Mouse (Mus musculus): ENCODE results near the gene 1700029F12Rik.
A peak's percentile ranks its signal among the peaks of the same experiment; 100 is the strongest.

The 1700029F12Rik gene

DNA sequence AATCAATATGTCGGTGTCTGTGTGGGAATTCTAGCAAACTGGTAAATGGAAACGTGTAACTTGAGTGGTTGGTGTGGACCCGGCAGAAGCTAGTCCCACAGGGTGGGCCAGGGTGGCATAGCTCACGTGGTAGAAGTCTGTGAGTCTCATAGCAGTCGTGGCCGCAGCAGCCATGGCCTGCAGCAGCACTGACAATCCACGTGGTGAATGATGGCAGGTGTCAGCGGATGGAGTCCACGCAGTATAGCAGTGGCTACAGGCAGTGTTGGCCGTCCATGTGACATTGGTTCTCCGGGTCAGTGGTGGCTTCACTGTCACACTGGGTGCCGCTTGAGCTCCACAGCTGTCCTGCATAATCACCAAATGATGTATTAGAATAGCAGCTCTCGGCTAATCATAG is 4.1 kb downstream of the 1700029F12Rik start:
- no peak for DNase-seq (ENCODE audit: low read depth, low spot score)

DNA sequence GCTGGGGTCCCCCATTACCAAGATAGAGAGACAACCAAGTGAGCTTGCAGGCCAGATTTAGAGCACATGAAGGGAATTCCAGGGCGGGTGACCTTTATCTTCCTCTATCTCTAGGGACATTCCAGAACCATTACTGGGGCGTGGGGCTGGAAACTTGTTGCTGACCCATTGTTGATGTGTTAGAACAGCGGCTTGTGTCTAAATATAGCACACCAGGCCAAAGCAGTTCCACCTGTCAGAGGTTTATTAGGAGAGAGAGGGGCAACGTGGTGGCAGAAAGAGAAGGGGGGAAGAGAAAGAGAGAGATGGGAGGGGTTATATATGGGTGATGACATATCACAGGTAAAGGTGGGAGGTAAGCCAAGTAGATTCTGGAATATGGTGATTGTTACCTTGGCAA is 12.3 kb downstream of the 1700029F12Rik start:
- DNase-seq (ENCODE audit: low read depth, low spot score) = no peak

DNA sequence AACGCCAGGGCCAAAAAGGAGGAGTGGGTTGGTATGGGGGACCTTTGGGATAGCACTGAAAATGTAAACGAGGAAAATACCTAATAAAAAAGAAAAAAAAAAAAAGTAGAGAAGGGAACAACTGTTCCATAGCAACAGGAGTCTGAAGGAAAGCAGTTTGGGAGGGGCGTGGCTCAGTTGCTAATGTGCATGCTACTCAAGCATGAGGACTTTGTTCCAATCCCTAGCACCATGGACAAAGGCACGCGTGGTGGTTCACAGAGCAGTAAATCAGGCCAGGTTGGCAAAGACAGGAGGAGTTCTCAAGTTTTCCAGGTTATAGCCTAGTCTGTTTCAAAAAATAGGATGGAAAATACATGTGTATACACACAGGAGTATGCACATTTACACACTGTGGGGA is 14.0 kb downstream of the 1700029F12Rik start:
- DNase-seq (ENCODE audit: low read depth, low spot score) = no peak

DNA sequence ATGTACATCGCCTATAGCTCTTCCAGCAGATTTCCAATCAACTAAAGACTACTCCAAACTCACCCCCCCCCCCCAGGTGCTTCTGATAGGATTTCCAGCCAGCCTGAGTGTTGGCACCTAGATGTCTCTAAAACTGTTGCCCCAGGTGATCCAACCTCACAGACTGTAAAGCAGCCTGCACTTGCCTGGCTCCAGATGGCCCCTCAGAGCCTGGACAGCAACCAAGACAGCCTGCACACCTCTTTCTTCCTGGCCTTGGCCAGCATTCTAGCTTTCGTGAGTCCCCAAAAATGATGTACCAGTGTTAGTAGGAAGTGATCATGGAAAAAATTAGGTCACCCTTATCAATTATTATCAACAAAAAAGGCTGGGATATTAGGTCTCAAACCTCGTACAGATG is 16.5 kb downstream of the 1700029F12Rik start:
- no peak for DNase-seq (ENCODE audit: low read depth, low spot score)

DNA sequence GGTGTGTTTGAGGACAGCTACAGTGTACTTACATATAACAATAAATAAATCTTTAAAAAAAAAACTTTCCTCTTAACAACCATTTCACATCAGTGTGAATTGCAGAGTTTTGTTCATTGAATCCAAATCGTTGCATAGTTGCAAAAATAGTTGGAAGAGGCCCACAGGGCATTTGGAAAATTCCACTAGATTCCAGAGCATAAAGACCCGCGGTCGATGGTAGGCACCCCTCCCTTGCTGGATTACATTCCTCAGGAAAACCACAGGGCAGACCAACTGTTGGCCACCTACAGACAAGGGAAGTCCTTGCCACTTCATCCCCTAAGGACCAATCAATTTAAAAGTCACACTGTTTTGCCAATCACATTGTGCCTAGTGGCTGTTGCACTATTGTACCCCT is 19.8 kb downstream of the 1700029F12Rik start:
- no peak for DNase-seq (ENCODE audit: low read depth, low spot score)

DNA sequence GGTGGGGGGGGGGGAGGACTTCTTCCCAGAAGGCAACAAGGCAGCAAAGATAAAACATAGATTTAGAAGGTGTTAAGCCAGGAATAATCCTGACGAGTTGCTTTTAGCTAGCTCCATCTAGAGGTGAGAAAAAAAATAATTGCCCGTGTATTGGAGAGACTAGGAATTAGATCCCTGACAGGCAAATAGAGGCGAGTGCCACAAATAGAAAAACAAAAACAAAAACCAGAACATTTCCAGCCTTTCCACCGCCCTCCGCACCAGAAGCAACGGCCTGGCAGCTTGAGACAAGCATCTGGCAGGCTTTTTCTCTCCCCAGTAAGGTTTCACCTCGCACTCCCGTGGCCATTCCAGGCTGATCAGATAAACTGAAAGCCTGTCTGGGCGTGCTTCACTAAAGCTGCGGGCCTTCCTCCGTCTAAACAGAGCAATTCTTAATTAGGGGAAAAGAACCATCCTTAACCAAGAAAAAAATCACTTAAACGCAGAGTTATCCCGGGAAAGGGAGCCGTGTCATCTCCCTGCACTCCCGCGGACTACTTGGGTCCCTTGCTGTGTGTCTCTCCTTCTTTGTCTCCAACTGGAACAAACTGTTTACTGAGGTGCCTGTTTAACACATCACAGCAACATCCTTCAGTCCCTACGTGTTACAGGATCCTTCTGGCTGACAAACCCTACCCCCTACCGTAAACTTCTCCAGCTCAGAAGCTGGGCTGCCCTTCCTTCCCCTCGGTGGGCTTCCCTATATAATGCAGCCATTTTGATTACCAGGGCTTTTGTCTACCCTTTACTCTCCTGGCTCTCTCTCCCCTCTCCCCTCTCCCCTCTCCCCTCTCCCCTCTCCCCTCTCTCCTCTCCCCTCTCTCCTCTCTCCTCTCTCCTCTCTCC is 25.7 kb downstream of the 1700029F12Rik start:
- peak; percentile 67 for DNase-seq (ENCODE audit: low read depth, low spot score)

DNA sequence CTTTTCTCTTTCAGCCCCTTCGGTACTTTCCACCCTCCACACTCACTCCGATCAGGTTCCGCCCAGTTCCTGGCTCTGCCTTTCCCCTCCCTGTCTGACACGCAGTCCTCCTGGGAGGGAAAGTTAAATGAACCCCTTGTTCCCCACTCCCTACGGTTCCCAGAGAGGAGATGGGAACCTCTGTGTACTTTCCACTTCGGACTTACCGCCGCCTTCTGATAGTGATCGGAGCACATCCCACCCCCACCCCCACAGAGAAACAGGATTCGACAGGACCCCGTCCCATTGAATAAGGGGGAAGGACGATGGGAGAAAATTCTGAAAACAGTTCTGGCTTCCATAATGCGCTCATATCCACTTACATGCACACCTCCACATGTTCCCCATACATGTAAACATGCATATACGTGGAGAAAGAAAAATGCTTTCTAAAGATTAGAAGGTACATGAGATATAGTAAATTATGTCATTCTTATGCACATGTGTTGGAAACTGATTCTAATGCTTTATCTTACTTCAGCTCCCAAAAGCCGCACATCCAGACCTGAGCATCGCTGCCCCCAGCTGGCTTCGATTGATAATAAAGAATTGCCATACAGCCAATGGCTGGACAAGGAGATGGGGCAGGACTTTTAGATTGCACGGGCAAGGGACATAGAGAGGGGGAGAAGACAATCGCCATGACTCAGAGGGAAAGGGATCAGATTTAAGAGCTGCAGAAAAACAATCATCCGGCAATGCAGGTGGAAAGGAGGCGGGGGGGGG is 26.5 kb downstream of the 1700029F12Rik start:
- DNase-seq (ENCODE audit: low read depth, low spot score) = peak; percentile 39

DNA sequence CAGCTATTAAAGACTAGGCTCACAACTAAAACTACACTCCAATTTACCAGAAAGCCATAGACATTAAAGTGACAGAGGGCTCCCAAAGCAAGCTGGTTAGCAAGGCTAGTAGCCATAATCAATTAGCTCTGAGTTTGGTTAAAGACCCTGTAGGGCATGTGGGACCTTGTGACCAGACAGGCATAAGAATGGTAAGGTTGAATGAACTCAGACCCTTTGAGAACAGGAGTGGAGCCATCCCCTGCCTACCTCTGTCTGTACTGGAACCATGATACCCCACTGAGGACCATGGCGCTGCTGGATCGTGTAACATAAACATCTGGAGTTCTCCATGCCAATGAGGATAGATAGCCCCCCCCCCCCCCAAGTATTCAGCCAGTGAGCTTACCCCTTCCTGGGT is 27.4 kb downstream of the 1700029F12Rik start:
- no peak for DNase-seq (ENCODE audit: low read depth, low spot score)

DNA sequence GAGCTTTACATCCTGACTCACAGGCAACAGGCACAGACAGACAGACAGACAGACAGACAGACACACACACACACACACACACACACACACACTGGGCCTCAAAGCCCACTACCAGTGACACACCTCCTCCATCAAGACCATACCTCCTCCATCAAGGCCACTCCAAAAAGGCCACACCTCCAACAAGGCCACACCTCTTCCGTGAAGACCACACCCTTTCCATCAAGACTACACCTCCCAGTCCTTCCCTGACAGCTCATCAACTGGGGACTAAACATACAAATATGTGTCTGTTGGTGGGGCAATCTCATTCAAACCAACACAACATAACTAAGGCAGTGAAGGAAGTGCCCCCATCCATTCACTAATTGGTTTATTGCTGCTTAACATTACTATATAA is 37.1 kb downstream of the 1700029F12Rik start:
- DNase-seq (ENCODE audit: low read depth, low spot score) = no peak

DNA sequence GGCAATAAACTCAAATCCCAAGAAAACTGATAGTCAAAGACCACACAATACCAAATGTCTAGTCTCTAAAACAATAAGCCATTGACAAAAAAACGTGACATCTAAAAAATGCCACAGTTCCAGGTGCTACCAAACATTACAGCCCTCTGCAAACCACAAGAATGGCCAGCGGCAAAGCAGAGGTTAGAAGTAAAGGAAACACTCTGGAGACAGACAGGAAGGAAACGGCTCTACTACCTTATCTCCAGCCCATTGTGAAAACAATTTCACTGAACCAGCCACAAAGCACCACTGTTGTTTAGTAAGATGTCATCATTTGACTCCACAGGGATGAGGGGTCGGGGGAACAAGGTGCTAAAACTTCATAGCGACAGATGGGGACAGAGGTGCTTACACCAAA is 38.9 kb downstream of the 1700029F12Rik start:
- DNase-seq (ENCODE audit: low read depth, low spot score) = no peak

DNA sequence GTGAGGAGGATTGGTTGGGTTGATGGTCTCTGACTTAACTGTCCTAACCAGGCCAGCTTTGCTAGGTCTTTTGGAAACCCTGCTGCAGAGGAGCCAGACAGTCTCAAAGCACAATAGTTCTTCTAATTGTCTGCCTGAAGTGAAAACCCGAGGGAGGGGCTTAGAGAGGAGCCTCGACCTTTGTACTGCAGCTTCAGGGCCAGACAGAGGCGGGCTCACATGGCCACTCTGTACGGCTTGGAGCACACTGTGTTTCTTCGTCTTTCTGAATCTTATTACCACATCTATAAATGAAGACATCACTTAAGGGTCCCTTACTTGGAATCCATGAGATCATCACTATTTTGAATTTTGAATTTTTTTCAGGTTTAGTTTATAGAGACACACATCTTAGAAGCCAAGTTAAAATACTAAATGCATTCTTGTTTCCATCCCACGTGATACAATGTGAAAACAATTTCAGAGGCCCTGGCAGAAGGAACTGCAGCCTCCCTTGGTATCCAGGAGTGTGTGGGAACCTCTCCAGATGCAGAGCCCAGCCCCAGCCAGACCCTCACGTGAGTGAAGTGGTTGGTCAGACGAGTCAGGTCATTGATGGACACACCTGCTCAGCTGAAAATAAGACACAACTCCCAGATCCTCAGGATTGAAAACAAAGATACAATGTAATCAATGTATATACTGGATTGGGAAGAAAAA is 40.7 kb downstream of the 1700029F12Rik start:
- DNase-seq (ENCODE audit: low read depth, low spot score) = no peak

DNA sequence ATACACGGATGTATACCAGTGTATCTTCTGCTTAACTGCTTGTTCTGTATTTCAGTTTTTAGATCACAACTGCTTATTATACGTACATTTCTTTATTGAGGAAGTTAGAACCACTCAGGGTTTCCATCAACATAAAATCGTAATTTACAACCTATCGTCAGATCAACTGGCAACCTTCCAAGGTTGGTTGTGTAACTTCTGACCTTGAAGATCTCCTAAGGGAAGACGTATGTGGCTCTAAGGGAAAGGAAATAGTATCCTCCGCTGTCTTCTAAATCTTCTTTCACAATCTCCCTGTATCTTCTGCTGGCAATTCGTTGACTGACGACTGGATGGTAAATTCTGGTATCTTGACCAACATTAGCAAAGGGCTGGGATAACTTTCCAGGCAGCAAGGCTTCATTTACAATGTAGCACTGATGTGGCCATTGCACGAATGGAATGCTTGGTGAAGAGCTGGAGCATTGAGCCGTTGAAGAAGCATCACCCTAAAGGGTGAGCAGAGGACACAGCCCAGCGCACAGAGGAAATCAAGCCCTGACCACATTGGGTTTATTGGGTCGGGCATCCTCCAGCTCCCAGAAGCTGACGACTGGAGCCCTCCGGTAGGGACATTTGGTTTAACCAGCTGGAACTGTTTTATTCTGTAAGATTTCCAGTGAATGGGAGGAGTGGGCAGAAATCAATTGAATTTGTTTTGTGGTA is 43.4 kb downstream of the 1700029F12Rik start:
- no peak for DNase-seq (ENCODE audit: low read depth, low spot score)

DNA sequence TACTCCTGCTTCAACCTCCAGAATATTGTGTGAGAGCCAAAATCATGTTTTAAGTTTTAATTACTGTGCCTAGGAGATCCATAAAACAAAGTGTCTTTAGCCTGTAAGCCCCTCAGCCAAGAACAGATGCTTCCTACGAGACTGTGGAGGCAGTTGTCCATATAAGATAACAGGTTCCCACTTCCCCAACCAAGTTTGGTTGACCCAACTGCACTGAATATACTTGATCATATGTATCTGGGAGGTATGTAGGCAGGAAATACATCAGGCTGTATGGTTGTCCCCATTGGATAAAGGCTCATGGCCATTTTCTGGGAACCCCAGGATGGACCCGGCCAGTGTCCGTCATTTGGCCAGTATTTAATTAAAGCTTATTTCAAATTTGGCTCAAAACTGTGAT is 44.1 kb downstream of the 1700029F12Rik start:
- no peak for DNase-seq (ENCODE audit: low read depth, low spot score)

DNA sequence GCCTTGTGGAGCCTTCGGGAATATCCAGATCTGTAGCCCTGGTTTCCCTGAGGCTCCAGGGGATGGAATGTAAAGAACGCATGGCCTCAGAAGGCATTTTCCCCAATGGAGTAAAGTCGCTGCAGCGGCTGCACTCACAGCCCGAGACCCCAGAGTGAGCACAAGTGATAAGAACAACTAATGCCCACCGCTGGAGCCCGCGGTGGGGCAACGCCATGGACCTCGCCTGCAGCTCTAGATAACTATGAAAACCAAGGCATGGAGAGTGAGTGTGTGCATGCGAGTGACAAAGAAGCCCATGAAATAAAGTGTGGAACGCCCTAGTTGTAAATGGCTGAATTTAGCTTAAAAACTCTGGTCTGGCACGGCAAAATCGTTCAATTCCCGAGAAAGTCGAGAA is 45.0 kb downstream of the 1700029F12Rik start:
- DNase-seq (ENCODE audit: low read depth, low spot score) = no peak

DNA sequence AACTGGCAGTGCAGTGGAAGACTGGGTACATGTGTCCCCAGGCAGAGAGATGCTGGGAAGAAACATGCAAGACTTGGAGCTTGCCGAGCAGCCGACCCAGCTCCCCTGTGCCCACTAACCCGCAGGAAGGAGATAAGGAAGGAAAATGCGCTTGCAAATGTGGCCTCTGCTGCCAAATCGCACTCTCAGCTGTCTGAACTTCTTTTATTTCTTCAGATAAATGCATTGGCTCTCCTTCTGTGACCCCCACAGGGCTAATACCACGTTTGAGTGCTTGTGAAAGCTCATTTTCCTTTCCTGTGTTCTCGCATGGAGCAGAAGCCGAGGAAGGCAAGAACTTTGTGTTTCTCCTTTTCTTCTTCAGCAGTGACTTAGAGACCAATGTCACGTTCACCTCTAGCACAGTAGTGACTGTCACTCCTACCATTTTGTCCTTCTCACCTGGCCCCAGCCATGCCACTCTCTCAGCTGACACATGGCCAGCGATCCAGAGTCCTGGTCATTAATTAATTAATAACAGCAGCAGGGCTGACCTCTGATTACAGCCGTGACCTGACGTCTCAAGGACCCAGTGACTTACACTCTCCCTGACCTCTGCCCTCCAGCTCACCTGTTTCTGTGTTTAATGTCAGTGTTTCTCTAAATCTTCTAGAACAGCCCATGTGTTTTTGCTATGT is 48.4 kb downstream of the 1700029F12Rik start:
- DNase-seq (ENCODE audit: low read depth, low spot score) = no peak

DNA sequence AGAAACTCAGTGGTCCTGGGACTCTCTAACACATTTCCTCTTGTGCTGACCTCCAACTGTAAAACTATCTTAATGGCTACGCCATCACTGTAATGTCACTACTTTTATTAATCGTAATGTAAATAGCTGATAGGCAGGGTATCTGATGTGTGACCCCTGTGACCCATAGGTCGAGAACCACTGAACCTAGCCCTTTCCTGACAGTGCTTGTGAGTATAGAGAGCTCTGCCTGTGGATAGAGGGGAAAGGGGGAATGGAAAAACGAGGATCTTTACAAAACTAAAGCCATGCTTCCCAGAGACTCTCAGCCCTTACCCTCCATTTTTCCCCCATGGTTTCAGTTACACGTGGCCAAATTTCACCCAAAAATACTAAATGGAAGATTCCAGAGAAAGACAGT is 49.5 kb downstream of the 1700029F12Rik start:
- no peak for DNase-seq (ENCODE audit: low read depth, low spot score)

DNA sequence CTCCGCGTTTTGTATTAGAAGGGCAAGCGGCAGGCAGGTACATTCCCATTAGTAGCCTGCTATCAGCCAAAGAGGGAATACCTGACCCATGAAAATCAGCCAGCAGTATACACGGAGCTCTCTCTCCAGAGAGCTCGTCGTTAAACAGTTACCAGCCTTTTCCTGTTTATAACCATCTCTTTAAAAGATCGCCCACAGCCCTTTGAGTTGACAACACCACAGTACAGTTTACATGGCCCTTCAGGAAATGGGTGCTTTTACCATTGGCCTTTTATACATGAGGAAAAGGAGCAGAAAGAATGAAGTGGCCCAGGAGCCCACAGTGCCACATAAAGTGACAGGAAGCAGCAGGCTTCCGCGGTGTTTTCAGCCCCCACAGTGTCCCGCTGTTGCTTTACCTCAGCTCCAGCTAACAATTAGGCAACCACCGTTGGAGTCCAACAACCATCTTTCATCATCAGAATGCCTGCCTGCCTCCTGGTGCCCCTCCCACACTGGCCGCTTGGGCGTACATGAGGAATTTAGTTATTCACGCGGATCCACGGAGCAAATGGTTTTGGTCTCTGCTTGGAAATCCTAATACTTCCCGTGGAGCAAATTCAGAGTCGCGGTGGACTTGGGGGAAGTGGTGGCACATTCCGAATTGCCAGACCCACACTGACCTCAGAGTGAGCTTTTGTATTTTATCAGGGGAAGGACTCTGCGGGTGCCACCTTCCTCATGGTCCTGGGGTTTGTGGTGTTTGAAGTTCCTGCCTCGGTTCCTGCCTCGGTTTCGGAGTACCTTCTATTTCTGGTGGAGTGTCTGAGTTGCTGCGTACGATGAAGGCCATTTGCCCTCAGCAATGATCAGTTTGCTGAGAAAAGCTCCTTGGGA is 50.7 kb downstream of the 1700029F12Rik start:
- DNase-seq (ENCODE audit: low read depth, low spot score) = no peak

DNA sequence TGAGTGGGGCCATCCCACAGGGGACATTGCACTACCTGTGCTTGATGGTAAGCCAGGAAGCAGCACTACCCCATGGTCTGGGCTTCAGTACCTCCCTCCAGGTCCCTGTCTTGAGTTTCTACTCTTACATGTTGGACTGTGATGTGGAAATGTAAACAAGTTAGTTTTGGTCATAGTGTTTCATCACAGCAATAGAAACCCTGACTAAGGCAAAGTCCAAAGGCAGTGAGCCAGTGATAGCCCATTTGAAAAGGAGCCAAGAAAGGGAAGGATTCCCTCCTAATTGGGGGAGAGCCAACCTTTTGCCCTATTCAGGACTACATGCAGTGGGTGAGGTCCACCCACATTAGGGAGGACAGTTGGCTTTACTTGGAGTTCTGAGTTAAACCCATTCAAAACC is 53.6 kb downstream of the 1700029F12Rik start:
- DNase-seq (ENCODE audit: low read depth, low spot score) = no peak

DNA sequence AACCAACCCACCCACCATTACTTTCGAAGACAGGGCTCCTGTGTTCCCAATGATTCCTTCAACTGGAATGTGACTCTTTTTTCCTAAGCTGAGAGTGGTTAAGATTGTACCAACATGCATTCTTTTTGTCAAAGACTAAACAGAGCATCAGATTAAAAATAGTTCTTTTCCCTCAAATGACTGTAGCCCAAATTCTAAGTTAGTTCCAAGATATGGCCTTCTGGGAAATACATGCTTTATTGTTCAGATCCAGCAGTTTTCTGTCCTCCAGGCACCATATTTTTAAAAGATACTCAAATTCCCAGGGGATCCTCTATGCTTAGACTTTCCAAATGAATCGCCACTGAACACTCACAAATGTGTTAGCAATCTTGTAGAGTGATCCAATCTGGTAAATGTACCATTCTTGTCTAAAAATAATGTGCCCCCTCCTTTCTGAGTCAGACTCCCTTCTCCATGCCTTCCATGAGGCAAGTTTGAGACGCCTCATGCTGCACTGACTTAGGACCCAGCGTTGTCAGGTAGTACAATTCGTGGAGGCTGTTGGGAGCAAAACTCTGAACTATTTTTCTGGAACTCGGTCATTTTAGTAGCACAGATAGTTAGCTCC is 57.1 kb downstream of the 1700029F12Rik start:
- DNase-seq (ENCODE audit: low read depth, low spot score) = no peak

DNA sequence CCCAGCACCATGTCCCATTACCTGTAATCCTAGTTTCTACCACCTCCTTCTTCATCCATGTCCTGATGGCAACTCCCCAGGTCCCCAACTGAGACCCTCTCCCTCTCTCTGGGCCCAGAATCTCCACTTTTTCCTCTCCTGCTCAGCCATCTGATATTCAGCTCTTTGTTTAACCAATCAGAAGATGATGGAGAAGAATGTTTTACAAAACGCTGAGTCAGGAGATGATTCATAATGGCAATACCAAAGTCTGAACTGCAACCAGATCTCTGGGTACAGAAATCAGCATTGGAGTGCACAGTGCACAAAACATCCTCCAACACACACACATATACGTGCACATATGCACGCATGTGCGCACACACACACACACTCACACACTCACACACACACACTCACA is 60.8 kb downstream of the 1700029F12Rik start:
- no peak for DNase-seq (ENCODE audit: low read depth, low spot score)

All from brain, embryonic 18.5 days (tissue).